Mouse (Mus musculus) spleen, postnatal 36 days (tissue): ENCODE results near the gene Cxcr5.

ENCODE experiments used
- DNase-seq, 2 experiments: peaks; one replicate each; pipeline ENCODE4 v3.0.0; 2022; ENCODE audit warnings: low spot score in 2 of 2, mixed read lengths in 1 of 2

Cxcr5 gene

GRCm38 (mm10) chr9:44479628-44480428 is 81.8 kb downstream of the Cxcr5 start:
- peak; percentile 70 to 76 for DNase-seq

- no peak for DNase-seq
Measured at GRCm38 (mm10) chr9:44478959-44479605, 82.6 kb downstream of the Cxcr5 start.

GRCm38 (mm10) chr9:44478229-44478921 is 83.3 kb downstream of the Cxcr5 start:
- no peak for DNase-seq

GRCm38 (mm10) chr9:44477339-44478228 is 84.1 kb downstream of the Cxcr5 start:
- DNase-seq, result peak; percentile 65 to 76

GRCm38 (mm10) chr9:44475936-44476335 is 85.7 kb downstream of the Cxcr5 start:
- DNase-seq, result no peak

- no peak for DNase-seq
Measured at GRCm38 (mm10) chr9:44474327-44474726, 87.3 kb downstream of the Cxcr5 start.

- no peak for DNase-seq
Measured at GRCm38 (mm10) chr9:44473184-44473583, 88.5 kb downstream of the Cxcr5 start.

GRCm38 (mm10) chr9:44468800-44469199 is 92.9 kb downstream of the Cxcr5 start:
- DNase-seq, result no peak

- DNase-seq, result no peak
Measured at GRCm38 (mm10) chr9:44468224-44468623, 93.5 kb downstream of the Cxcr5 start.

GRCm38 (mm10) chr9:44461950-44462349 is 99.7 kb downstream of the Cxcr5 start:
- DNase-seq, result peak; percentile 39 to 53
